Mouse (Mus musculus) frontal cortex, adult (tissue): Measurements from ENCODE around the gene Nfix.
A peak's percentile ranks its signal among the peaks of the same experiment; 100 is the strongest.
"Not testable (repeated sequence)": the region's sequence is repeated elsewhere in the genome, so short reads cannot be mapped to it uniquely, and the experiment has no call there.

Experiments used
- ATAC-seq: cut with Nextera tagmentation; 2 replicates; pipeline ENCODE4 v1.9.2; 2017; ENCODE audit warnings: mild to moderate bottlenecking, moderate library complexity, mixed read lengths; ENCODE audit not compliant: low TSS enrichment

The Nfix gene

DNA sequence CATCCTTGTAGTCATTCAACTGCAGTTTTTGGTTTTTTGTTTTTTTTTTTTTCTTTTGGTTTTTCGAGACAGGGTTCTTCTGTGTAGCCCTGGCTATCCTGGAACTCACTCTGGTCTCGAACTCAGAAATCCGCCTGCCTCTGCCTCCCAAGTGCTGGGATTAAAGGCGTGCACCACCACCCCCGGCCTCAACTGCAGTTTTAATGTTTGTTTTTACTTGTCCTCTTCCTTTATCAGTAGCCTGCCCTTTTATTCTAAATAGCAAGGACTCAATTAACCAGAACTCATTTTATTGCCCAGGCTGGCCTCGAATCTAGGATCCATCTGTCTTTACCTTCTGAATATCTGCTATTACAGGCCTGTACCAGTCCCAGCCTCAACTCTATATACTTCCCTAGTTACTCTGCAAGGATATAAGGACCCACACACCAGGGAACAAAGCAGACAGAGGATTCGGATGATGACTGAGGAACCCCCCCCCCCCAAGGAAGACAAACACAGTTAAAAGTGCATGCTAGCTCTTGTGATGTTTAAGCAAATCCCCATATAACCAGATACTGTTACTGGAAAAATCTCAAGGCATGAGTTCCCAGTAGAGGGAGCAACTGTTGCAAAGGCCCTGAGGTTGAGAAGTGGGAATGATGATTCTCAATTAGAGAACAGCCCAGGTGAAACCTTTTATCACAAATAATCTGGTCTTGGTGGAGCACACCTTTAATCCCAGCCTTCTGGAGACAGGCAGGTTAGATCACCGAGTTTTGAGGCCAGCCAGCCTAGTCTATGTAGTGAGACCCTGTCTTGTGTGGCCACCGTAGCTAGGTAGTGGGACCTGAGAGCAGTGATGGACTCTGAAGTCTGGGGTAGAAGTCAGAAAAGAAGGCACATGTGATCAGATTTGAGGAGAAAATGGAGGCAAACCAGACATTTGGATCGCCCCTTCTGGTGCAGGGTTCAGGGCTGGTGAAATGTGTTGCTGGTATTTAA, 32.9 kb upstream of the Nfix start:
- no peak for ATAC-seq

DNA sequence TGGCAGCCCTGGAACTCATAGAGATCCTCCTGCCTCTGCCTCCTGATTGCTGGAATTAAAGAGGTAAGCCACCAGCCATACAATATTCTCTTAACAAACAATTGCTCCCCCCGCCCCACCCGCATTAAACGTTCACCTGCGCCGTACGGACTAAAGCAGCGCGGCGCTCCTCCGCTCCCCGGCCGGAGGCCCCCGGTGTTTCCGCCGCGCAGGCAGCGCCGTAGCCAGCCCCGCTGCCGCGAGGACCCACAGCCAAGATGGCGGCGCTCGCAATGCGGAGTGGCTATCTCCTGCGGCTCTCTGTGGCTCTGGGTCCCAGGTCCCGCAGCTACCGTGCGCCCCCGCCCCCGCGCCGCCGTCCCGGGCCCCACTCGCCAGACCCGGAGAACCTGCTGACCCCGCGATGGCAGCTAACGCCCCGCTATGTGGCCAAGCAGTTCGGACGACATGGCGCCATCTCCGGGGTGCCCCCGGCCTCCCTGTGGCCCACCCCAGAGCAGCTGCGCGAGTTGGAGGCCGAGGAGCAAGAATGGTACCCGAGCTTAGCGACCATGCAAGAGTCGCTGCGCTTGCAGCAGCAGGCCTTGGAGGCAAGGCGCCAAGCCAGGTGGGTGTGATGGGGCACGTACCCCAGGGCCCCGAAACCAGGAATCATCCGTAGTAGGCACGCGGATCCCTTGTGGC, 32.0 kb upstream of the Nfix start:
- peak; percentile 69 for ATAC-seq

DNA sequence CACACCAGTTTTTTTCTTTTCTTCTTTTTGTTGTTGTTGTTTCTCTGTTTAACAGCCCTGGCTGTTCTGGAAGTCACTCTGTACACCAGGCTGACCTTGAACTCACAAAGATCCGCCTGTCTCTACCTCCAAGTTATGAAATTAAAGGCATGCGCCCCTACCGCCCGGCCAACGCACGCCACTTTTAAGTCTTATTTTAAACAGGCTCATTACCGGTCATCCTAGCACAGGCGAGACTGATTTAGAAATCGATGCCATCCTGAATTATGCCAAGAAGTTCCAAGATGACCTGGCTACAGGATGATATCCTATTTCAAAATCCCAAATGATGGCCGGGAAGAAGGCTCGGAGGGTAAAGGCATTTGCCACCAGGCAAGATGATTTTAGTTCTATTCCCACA, 31.3 kb upstream of the Nfix start, which contains the start of gene Gadd45gip1:
TSS of gene Gadd45gip1 (plus strand) at position 33 of the 400 bp plus-strand sequence.
- ATAC-seq = no peak

DNA sequence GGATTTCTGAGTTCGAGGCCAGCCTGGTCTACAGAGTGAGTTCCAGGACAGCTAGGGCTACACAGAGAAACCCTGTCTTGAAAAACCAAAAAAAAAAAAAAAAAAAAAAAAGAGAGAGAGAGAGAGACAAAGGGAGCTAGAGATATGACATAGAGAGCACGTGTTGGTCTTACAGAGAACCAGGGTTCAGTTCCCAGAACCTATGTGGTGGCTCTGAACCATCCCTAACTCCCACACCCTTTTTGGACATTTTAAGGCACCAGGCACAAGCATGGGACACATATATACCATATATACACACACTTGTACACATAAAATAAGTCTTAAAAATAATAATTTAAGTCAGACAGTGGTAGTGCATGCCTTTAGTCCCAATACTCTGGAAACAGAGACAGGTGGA, 26.4 kb upstream of the Nfix start:
- ATAC-seq = not testable (repeated sequence)

DNA sequence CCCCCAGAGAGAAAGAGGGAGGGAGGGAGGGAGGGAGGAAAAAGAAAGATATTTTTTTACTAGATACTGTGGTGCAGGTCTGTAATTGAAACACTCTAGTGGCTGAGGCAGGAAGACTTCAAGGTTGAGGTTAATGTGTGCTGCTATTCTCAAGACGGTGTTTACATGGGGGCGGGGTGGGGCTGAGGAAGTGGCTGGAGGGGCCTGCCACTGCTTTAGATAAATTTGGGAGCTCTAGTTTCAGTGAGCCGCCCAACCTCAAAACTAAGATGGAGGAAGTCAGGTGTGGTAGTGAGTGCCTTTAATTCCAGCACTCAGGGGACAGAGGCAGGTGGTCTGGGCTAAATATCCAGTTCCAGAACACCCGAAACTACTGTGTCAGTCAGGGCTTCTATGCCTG, 25.5 kb upstream of the Nfix start:
- ATAC-seq = no peak

DNA sequence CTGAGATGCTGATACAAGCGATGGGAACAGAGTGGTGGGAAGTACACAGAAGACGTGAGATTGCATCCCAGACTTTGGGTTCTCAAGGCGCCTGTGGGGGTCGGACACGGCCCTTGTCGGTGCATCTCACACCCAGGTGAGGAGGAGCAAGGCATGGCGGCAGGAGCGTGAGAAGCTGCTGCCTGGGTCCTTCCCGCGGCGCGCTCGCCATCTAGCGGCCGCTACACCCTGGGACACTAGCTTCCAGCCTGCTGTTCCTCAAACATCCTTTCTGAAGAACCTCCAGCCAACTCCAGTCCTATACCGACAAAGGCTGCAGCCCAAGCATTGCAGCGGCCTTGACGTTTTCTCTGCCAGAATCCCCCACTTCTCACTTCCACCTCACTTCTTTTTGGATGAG, 23.5 kb upstream of the Nfix start:
- ATAC-seq = peak; percentile 98

DNA sequence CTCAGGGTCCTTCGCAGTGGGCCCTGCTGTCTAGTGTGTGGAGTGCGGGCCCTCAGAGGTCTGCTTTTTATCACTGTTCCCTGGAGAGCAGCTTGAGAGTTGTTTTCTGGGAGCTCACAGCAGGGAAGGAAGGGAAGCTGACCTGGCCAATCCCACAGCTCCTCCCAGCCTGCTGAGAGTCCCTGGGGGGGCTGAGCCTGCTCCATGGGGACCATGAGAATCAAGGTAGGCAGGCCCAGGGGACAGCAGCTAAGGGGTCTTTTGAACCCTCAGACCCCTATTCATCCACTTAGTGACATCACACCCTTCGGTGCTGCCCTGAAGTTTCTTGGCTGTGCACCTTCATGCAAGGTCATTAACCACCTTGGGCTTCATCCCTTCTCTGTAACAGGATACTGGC, 22.6 kb upstream of the Nfix start, which contains the start of gene Dand5:
TSS of gene Dand5 (minus strand) at position 101 of the 400 bp plus-strand sequence.
- no peak for ATAC-seq

DNA sequence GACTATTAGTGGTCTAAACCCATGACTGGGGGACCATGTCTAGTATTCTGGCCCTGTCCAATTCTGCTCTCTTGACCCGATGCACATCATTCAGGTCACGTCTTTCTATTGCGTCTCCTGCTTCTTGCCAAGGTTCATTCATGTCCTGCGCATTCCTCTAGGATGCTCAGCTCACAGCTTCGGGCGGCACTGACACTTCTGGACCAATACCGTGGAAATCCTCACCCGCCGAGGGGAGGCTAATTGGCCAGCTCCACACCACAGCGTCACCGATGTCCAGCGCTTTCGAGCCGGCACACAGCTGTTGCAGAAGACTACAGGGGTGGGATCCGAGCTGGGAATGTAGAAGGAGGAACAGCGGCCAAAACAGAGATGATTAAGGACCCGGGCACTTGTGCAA, 16.0 kb upstream of the Nfix start:
- ATAC-seq = no peak

DNA sequence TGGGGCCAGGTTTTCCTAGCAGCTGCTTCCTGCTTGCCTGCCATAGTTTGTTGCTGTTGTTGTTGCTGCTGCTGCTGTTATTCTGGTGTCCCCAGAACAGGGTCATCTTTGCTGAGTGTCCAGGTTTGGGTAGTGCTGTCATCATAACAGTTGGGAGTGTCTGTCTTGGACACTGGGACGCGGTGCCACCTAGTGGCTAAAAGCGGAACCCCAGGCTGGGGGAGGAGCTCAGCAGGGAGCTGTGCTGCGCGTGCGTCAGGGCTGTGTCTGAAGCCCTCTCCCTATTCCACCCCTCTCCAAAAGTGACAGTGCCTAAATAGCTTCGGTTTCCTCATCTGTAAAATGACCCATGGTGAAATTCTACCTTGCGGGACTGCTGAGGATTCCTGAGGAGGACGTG, 15.4 kb upstream of the Nfix start:
- peak; percentile 81 for ATAC-seq

DNA sequence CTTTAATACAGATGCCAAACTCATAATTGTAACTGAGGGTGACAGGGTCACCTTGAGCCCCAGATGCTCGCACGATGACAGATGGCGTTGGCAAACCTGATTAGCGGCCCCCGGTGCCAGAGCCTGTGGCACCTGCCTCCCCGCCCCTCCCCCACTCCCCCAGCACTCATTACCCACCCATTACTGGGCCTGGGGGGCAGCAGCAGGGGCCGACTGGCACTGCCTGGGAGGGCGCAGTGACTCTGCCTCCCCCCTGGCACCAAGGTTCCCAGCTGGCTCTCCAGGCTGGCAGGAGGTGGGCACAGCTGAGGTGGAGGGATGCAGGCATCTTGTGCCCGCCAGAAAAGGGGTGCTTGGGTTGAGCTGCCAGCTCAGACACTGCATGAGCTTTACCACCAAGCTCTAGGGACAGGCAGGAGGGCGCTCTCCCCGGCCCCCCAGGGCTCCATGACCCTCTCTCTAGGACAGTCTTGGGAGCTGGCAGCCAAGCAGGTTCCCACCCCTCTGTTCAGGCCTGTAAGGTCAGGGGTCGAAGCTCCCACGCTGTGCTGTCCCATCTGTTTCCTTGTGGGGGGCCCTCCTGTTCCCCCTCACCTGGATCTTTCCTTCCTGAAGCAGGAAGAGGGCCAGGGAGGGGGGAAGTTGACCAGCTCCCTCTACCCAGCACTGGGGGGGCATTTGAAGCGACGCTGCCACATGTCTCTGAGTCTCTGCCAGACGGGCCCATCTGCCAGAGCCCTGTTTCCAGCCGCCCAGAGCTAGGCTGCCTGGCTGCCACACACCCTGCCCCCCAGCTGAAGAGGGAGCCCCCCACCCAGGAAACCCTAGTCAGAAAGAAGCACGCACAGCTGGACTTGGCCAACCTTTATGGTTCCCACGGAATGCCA, 14.7 kb upstream of the Nfix start:
- no peak for ATAC-seq

DNA sequence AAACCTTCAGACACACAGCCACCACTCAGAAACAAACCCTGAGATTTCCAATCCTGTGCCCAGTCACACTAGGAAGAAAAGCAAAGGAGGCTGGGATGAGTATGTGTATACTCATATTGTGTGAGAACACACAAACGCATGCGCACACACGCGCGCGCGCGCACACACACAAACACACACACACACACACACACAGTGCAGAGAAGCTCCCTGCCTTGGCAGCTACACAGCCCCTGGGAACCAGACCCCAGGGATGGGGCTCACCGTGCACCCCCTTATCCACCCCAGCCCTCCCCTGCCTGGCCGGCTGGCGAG, 14.1 kb upstream of the Nfix start:
- ATAC-seq = no peak

DNA sequence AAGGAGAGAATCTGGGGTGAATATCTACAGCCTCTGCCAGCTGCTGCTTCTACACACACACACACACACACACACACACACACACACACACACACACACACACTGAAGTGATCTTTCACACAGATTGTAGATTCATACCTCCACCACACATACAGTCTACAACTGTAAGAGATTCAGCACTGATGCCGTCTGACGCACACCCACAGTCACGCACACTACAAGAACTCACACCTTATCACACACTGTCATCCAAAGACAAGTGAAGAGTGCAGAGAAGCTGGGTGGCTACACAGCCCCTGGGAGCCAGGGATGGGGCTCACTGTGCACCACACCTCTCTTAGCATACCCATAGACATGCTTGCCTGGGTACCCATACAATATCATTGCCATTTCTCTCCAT, 13.7 kb upstream of the Nfix start:
- no peak; the same call in 1 of the 2 replicates for ATAC-seq

DNA sequence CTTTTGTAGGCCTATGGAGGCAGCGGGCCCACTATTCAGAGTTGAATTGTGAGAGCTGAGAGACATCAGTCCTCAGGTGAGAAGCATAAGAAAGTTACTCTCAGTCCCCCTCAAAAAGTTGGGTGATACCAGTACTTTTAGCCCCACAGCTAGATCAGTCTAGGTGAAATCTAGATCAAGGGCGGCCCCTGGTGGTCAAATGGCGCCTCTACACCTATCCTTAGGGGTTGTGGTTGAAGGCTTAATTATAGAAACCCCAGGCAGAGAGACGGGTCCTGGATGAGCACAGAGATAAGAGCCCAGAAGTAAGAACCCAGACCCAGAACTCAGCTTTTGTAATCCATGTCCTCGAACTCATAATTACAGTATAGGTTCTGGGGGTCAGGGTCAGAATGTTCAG, 12.9 kb upstream of the Nfix start:
- ATAC-seq = peak; percentile 31

DNA sequence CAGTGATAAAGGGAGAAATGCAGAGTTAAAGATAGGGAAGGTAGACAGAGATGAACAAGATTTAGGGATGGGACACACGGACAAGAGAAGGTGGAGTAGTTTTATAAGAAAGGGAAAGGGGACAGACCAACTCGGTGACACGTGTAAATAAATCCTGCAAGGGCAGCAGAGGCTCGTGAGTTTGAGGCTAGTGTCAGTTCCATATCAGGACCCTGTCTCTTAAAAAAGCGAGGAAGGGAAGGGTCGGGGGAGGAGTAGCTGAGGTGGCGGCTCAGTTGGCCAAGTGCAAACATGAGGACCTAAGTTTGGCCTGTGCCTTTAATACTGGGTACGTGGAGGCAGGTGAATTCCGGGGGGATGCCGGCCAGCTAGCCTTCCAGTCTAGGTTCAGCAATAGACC, 11.2 kb upstream of the Nfix start:
- no peak for ATAC-seq

DNA sequence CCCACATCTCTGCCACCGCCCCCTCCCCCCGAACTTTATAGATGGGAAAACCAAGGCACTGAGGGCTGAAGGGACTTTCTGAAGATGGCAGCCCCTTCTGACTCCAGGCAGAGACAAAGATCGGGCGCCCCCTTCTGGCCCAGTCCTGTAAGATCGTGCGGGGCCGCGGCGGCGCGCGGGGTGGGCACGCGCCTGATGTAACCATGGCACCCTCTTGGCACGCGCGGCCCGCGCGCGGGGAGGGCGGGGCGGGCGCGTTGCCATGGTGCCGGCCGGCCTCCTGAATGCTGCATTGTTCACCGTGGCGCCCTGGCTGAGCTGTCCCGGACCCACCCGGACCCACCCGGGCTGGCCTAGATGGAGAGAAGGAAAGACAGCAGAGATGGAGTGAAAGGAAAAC, 10.8 kb upstream of the Nfix start:
- ATAC-seq = peak; percentile 43

DNA sequence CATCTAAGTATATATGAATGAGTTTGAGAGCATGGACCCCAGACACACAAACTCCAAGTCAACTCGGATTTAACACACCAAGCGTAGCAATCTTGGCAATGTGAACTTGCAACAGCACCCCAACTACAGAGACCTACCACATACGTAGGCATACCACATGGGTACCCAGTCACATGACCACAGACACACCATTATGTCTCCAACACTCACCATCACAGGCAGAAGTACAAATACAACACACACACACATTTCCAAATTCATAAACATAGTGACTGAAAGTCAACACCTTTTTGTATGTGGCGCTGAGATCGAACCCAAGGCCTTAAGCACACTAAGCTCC, 9.8 kb upstream of the Nfix start:
- ATAC-seq = no peak

DNA sequence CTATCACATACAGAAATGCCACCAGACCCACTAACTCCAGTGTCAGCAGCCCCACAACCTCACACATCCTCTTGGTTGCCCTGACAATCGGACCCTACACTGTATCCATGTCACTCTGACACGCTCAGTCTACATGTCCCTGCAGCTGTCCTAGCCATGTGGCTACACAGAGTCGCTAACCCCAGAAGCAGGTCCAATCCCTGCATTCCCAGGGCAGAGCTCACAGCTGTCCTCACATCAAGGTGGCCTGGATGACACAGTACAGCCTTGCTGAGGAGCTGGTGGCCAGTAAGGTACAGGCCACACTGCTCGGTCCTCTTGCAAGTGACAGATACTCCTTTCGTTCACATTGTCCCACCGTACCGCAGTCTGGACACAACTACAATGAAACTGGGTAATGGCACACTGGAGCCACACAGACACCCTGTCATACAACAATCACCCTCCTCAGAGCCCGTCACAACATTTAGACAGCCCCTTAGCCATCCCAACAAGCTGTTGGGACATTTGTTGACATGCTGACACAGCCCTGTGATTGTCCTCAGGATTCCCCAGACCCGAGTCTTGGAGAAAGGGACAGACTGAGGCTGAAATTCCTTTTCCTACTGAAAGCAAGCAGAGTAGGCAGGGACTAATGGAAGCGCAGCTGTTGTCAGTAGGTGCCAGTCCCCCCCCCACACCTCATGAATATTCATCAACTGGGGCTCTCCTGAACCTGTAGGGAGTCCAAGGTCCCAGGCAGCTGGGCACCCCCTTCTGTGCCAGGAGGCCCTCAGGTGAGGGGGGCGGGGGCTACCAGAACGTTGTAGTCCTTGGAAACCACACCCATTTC, 9.2 kb upstream of the Nfix start:
- no peak for ATAC-seq

DNA sequence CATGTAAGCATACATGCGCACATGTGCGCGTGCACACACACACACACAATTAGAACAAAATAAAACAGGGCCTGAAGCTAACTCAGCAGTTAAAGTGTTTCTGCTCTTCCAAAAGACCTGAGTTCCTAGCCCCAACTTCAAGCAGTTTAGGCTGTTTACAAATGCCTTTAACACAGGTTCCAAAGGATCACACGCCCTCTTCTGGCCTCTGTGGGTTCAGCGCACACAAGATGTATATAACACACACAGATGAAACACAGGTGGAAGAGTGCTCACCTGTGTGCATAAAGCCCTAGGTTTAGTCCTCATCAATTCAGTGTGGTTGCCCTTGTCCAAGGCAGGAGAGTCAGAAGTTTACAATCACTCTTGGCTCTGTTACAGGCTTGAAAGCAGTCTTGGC, 5.9 kb upstream of the Nfix start:
- ATAC-seq = no peak

DNA sequence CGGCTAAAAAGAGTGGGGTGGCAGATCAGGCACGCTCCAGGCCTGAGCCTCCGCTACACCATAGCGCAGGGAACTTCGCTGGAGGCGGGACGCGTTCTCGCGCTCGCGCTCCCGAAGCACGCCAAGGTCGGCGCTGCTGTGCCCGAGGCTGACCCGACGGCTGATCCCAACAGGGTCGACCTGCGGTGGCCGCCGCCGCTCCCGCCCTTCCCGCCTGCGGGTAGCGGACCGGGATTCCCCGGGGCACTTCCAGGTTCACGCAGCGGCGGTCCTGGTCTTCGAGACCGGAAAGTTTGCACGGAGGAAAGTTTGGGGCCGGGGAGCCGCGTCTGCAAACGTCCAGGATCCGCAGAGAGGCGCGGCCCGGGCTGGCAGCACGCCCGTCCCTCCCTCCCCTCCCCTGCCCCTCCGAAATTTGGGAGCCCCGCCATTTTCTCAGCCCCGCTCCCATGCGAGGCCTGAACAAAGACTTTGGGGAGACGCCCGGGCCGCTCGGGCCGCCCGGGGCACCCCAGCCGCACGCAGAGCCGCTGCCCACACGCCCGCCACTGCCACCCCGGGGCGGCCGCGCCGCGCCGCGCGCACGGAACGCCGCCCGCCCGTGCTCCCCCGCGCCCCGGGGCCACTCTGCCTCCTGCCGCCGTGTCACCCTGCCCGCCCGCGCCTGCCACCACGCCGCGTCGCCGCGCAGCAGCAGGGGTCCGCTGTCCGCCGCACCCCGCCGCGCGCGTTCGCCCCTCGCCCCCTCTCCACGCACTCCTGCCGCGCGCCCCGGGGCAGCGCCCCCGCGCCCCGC, 810 bp downstream of the Nfix start:
- ATAC-seq = no peak

DNA sequence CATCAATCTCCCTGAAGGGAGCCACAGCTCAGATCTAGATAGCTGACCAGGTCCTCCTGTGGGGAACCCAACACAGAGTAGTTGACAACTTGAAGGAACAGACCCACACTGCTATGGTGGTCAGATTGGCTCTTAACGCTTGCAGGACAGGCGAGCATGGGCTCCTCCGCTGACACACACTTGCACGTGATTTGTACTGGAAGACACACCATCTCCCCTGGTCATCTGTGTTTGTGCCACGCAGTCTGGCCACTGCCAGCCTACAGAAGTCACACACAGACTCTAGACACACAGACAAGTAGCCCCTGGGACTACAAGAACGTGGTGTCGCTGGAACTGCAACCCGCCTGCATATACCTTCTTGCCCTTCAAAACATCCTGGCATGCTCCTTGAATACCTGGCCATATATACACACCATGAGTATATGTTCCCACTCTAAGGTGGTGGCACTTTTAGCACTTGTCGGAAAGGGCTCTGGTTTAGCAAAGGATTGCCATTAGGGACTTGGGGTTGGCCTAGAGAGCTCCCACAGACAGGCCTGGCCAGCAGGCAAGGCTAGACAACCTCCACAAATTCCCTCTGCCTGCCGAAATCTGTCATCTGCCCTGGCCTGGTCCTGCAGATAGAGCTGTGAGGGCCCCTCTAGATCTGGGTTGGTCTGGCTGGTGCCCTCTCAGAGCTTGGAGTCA, 1.6 kb downstream of the Nfix start:
- no peak for ATAC-seq
